Mouse (Mus musculus): ENCODE measurements around the gene 4930518I15Rik.
"Not testable (repeated sequence)": the region's sequence is repeated elsewhere in the genome, so short reads cannot be mapped to it uniquely, and the experiment has no call there.

Gene 4930518I15Rik

DNA sequence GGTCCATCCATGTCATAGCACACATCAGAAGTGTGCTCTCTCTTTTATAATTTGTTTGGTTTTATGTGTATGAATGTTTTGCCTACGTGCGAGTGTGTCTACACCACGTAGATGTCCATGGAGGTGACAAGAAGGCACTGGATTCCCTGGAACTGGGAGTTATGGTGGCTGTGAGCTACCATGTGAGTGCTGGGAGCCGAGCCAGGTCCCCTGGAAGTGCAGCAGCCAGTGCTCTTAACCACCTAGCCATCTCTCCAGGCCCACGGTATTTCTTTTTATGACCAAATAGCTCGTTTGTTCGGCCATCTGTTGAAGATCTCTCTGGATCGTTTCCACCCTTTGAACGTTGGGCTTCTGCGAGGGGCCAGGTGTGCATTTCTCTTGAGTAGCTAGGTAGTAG is 14.4 kb downstream of the 4930518I15Rik start:
- no peak for DNase-seq (ENCODE audit: low spot score in 2 of 2)

DNA sequence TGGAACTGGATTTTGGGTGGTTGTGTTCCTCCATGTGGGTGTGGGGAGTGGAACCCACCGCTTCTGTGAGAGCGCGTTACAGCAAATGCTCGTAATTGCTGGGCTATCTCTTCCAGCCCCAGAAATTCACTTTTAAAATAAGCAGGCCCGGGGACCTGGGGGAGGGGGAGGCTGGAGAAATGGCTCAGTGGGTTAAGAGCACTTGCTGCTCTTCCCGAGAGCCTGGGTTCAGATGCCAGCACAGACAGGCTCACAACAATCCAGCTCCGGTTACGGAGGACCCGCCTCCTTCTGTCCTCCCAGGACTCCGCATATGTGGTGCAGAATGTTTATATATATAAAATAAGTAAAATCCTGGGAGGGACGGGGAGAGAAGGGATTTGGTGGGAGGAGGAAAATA is 15.0 kb downstream of the 4930518I15Rik start:
- no peak for DNase-seq (ENCODE audit: low spot score in 2 of 2)

DNA sequence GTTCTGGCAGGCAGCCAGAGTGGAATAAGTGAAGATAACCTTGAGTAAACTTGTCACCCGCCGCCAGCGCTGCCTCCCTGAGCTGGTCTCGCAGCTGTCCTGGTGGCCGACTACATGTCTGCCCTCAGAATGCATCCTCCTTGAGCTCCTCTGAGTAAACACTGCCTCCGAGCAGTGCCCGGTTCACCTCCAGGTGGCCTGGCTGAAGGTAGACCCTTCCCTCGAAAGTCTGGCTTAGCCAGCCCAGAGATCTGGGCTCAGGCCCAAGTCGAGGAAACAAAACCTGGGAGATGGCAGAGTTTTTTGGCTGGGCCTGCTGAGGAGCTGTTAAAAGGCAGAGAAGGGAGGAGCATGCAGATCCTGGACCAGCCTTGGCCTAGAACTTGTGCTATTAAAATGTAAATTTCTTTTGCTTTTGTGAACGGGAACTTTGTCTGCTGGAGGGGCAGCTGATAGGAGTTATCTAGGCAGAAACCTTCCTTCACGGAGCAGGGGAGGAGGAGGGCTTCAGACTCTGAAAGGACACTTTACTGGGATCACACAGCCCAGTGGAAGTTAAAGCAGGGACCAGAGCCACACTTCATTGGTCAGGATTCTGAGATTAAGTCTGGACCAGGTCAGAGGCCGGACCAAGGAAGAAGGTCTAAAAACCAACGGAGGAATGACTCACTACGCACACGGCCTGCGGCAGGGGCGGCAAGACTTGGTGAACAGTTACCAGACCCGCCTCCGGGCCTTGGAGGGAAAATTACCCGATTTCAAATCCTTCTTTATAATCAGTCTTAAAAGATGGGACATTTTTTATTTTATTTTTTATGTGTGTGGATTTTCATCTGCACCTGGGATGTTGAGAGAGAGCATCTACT is 15.7 kb downstream of the 4930518I15Rik start:
- peak; percentile 31 to 42 for DNase-seq (ENCODE audit: low spot score in 2 of 2)

DNA sequence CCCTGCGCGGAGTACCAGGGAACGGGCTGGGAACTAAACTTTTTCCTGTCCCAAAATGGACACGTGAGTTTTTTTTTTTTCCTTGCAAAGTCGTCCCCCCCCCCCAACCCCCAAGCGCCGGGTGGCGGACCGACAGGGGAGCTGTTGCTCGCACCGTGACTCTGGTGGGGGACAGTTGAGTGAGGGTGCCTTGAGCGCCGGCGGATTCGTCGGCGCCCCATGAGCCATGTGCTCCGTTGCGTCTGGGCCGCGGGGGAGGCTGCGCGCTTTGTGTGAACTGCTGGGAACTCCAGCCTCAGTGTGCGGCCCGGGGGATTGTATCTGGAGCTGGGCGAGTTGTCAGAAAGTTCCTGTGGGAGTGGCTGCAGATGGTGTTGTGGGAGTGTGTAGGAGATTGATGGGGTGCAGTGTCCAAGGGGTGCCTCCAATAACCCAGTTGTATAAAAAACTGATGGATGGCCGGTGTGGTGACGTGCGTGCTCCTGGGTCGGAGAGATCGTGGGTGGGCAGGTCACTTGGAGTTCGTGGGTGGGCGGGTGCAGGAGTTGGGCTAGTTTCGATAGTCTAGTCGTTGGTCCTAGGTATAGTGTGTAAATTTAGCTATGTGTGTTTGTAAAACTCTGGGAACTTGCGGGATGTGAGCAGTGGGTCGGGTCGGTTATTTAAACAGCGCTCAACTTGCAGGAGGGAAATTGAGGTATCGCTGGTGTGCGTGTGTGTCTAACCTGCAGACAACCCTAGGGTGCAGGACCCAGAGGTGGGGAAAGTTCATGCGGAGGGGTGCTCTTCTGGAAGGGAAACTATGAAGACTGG is 16.5 kb downstream of the 4930518I15Rik start:
- DNase-seq (ENCODE audit: low spot score in 2 of 2), result peak; percentile 12 to 49

DNA sequence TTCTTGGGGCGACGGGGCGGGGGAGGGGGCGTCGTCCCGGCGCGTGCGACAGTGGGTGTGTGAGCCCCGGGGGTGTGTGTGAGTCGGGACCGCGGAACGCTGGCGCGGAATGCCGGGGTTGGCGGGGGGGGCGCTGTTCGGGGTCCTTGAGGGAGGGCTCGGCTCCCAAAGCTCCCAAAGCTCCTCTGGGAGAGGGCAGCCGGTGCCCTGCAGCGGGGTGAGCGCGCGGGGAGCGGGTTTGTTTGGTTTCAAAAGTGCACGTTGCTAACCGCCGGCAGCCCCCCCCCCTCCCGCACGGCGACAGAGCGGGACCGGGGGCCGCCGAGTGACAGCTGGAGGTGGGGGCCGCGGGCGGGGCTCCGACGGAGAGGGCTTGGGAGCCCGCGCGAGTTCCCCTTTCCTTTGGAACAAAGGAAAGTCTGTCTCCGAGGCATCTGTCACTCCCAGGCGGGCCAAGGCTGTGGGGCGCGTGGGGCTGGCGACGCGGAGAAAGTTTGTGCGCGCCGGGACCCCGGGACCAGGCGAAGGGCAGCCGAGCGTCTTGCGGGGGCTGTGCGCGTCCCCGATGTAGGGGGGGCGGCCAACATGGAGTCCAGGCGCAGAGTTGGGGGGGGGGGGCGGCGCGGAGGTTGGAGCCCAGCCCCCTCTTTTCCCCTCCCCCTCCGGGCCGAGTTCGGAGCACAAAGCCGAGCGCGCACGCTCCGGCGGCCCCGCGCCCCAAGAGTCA is 17.3 kb downstream of the 4930518I15Rik start:
- no peak for DNase-seq (ENCODE audit: low spot score in 2 of 2)

DNA sequence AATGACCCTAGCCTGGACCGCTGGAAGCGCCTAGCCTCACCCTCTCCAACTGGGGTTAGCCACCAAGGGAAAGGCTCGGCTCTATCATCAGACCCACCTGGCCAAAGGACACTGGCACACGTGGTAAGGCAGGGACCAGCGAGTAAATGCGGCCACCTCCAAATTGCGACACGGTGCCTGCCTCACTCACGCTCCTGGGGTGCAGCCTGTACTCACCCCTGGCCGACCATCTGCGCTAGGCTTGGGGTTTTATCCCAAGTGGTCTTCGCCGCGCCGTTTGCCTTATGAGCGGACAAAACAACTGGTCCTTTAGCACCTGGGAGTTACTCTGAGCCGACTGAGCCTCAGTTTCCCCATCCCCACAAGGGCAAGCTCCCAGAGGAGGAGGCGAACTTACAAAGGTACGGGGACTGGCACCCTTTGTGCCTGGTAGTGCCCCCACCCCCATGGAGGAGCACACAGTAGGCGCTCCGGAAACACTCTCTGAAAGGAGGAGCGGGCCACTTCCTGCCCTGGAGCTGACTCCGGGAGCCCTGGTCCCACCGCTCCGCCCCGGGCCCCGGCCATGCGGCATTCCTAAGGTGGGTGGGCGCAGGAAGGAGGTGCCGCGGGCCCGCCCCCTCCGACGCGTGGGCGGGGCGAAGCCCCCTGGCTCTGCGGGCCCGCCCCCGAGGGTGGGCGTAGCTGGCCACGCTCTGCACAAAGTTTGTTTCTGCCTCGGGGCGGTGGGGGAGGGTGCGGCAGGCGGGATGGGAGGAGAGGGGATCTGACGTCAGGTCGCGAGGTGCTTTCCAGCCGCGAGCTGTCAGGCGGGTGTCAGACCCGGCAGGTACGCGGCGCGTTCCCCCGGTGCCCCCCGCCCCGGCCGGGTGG is 18.2 kb downstream of the 4930518I15Rik start, which contains the start of gene Tgif2:
Gene Tgif2, plus strand, starts transcription at position 689 of the 873 bp plus-strand sequence.
- DNase-seq (ENCODE audit: low spot score in 2 of 2), result peak; percentile 35

DNA sequence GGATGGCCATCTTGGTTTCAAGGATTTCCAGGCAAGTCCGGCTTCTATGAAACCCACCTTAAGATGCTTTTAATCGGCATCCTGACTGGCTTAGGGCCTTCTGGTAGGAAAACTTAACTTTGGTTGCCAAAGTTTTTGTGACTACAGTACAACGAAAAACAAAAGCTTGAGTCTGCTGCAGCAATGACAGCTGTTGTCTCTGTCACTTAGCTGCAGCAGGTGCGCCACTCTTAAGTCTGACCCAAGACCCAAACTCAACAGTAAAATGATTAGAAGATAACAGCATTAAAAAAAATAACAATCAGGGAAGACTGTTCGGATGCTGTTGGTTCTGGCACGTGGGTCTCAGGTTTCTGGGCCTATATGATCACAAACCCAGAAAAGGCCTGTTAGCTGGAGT is 18.9 kb downstream of the 4930518I15Rik start:
- no peak for DNase-seq (ENCODE audit: low spot score in 2 of 2)

DNA sequence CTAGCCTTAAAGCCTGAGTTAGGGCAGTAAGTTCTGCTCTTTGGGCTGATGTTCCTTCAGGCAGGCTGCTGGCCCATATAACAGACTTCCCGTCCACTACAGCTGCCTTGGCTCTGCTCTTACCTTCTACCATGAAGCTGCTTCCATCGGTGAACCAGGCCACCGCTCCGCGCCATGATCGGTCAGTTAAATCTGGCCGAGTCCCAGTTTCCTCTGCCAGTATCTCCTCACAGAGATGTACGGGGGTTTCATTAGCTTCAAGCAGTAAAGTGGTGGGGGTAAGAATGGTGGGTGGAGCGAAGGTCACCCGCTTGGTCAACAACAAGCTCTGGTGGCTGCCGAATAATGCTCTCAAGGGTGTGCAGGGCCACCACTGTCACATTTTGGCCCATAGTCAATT is 23.4 kb downstream of the 4930518I15Rik start:
- DNase-seq (ENCODE audit: low spot score in 2 of 2), result no peak

DNA sequence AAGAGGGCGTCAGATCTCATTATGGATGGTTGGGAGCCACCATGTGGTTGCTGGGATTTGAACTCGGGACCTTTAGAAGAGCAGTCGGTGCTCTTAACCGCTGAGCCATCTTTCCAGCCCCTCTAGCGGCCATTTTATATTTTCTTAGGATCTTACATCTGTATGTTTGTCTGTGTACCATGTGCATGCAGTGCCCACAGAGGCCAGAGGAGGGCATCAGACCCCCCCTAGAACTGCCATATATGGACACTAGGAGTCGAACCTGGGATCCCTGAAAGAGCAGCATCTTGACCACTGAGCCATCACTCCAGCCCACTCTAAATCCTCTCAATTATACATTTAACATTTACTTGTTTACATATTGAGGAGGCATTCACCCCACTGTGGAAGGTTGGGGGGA is 32.6 kb downstream of the 4930518I15Rik start:
- not testable (repeated sequence) for DNase-seq (ENCODE audit: low spot score in 2 of 2)

DNA sequence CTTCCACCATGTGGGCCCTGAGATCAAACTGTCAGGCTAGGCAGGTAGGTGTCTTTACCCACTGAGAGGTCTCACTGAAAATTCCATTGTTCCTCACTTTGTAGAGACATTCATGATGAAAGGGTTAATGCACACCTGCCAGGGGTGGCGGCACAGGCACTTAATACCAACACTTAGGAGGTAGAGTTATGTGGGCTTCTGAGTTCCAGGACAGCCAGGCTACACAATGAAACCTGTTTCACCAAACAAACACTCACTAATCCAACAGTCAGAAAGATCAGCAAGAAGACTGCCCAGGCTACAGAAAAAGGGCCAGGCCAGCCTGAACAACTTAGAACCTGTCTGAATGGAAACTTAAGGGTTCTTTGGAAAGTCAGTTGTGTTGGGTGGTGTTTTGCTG is 41.6 kb downstream of the 4930518I15Rik start:
- no peak for DNase-seq (ENCODE audit: low spot score in 2 of 2)

DNA sequence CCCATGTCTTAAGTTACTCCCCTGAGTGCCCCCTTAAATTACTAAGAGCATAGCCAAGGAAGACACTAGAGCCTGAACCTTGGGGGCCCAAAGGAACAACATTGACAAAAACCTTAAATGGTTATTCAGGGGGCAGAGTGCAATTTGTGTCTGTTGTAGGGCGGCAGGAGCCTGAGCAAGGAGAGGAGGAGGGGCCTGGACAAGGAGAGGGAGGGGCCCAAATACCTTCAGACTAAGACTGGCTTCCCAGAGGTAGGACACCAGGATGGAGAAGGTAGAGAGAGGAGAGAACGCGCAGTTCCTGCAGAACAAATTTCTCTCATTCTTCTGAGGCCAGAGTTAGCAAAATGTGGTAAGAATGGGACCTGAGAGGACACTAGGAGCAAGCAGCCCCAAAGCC is 42.3 kb downstream of the 4930518I15Rik start:
- no peak for DNase-seq (ENCODE audit: low spot score in 2 of 2)

DNA sequence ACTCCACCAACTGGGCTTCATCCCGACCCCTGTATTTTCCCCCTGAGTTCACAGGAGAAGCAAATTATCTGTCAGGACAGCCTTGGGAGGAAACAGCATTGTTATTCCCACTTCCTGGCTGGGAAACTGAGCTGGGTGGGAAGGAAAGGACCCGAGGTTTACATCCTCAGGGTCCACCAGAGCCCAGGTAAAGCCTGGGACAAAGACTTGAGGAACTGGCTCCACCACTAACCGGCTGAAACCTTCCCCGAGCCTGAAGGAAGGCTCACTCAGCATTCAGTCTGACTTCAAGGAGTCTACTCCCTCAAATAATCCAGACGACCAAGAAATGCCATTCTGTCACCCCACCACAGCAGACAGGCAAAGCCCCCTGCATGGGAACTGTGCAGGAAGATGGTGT is 42.9 kb downstream of the 4930518I15Rik start:
- DNase-seq (ENCODE audit: low spot score in 2 of 2), result no peak

DNA sequence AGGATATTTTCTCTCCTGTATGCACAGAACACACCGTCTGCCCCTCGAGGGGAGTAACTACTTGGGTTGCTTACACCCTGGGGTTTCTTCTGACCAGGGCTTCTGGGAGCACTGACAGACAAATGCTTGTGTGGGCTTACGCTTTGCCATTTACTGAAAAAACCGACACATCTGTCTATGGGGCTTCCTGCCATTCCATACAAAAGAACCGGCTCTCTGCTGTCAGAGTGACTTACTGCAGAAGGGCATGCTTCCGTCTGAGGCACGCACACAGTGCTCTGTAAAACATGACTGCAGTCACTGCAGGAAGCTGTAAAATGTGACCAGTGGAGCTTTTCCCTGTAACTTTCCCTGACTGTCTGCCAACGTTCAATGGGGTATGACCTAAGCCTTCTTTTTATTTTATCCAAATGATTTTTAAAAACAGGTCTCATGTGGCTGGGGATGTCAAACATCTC is 43.4 kb downstream of the 4930518I15Rik start:
- DNase-seq (ENCODE audit: low spot score in 2 of 2), result no peak

DNA sequence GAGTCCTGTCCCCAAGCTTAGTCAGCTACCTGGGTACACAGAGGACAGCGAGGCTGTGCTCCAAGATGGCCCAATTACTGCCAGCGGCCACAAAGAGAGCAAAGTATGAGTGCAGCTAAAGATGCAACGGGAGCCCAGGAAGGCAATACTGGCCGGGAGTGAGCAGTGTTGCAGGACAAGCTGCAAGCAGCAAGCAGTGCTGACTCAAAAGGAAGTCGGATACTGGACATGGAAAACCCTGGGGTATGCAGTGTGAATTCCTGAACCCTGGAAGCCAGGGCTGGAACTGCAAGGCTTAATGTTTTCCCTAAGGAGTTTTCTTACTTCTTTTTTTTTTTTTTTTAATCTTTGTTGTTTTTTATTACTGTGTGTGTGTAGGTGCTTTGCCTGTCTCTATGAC is 46.2 kb downstream of the 4930518I15Rik start:
- no peak for DNase-seq (ENCODE audit: low spot score in 2 of 2)

DNA sequence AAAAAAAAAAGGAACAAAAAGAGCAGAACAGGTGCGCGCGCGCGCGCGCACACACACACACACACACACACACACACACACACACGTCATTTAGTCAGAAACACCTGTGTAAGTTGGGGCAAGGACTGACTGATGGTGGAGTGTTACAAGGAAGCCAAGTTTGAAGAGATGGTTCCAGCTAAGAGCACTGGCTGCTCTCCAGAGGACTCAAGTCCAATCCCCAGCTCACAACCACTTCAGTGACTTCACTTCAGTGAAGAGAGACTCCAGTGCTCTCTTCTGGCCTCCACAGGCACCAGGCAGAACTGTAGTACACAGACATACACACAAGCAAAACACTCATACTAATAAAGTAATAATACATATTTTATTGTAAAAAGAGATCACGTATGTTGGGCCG is 47.0 kb downstream of the 4930518I15Rik start:
- no peak for DNase-seq (ENCODE audit: low spot score in 2 of 2)

DNA sequence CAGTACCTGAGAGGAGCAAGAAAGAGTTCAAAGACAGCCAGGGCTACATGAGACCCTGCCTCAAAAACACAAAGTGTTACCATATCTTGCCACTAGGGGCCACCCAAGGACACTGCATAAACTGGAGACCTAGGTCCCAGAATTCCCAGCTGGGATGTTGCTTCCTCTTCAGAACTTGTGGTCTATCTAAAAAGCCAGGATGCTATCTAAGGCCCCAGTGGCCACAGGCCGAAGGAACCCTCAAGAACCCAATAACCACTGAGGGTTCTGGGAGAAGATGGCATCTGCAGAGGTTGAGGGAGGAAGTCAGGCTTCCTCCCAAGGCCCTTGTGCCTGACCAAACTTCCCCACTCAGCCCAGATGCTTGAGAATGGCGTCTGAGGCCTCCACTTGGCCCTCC is 48.2 kb downstream of the 4930518I15Rik start:
- DNase-seq (ENCODE audit: low spot score in 2 of 2), result peak; percentile 44 to 52

DNA sequence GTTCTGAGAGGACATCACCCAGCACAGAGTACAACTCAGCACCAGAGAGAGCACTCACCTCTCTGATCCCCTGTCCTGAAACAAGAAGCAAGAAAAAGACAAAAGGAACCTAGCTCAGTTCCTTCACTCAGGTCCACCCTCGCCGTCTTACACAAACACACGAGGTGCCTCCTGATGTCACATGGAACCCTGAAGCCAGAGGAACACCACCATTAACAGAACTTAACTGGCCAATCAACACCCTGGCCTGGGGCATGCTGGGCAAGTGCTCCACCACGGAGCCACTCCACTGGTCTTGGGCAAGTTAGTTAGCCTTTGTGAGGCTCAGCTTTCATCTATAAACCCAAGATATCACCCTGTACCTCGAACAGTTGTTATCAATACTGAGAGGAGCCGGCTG is 50.9 kb downstream of the 4930518I15Rik start:
- DNase-seq (ENCODE audit: low spot score in 2 of 2), result no peak
